Mouse (Mus musculus) gastrocnemius, adult 2 months (tissue): ENCODE results near the gene Gm14406. TPM values are rescaled to one million over a fixed set of nuclear protein-coding genes. Genes with fewer than 3 reads are reported as not detected.
"Not testable (repeated sequence)": the region's sequence is repeated elsewhere in the genome, so short reads cannot be mapped to it uniquely, and the experiment has no call there.

Source experiments
- DNase-seq: peaks from one replicate; pipeline ENCODE4 v3.0.0; 2022
- H3K27ac ChIP-seq: fragments of 200-600 bp; 2 replicates; pipeline ENCODE4 v1.8.1; 2022; ENCODE audit warnings: mild to moderate bottlenecking
- H3K4me3 ChIP-seq: fragments of 200-600 bp; 2 replicates; pipeline ENCODE4 v1.8.1; 2022; ENCODE audit warnings: mild to moderate bottlenecking, moderate library complexity
- CTCF ChIP-seq: fragments of 200-600 bp; IDR thresholded peaks from 2 replicates; pipeline ENCODE4 v1.8.1; 2022; ENCODE audit warnings: antibody characterized with exemption, mild to moderate bottlenecking, moderate library complexity
- intact Hi-C: fragments of 180-260 bp; cut with DNase I; formaldehyde crosslinking; loops from one replicate; pipeline ENCODE4 v1.15.1; 2025
- long read RNA-seq, 2 experiments: library from polyadenylated mRNA; stranded (forward); transcript quantifications; one replicate each; pipeline ENCODE4 v2.0.0; 2021
- total RNA-seq, 2 experiments: library from RNA; stranded (reverse); gene quantifications; 2 replicates each; pipeline ENCODE4 v1.2.3; 2021

The Gm14406 gene
- under 1 TPM in 1 of 2 experiments, not detected in 1; 0.20 TPM for total RNA-seq
- long read RNA-seq, experiment 1 = 0 reads
- long read RNA-seq, experiment 2 = 0 reads

- H3K27ac ChIP-seq, DNase-seq, intact Hi-C loops, H3K4me3 ChIP-seq: not testable (repeated sequence)
Measured at GRCm38 (mm10) chr2:177577998-177578397, at the start of gene Gm14406. Gene Gm14406, minus strand, starts transcription at chr2:177578210.

GRCm38 (mm10) chr2:177575141-177575540, 2.9 kb downstream of the Gm14406 start:
- H3K4me3 ChIP-seq, H3K27ac ChIP-seq, intact Hi-C loops: not testable (repeated sequence)
- peak; percentile 15 for DNase-seq

- intact Hi-C loops, H3K27ac ChIP-seq, DNase-seq, H3K4me3 ChIP-seq: not testable (repeated sequence)
Measured at GRCm38 (mm10) chr2:177559365-177559764, 18.6 kb downstream of the Gm14406 start.

GRCm38 (mm10) chr2:177555261-177555660, 22.7 kb downstream of the Gm14406 start:
- DNase-seq, H3K4me3 ChIP-seq, intact Hi-C loops, H3K27ac ChIP-seq: not testable (repeated sequence)

GRCm38 (mm10) chr2:177537717-177538116, 40.3 kb downstream of the Gm14406 start:
- not testable (repeated sequence) for H3K27ac ChIP-seq, DNase-seq, H3K4me3 ChIP-seq
- intact Hi-C loops = loop anchor here (5.0 kb wide), 1 partner anchor 310 kb away; no protein-coding TSS in a partner anchor

- H3K4me3 ChIP-seq, H3K27ac ChIP-seq: not testable (repeated sequence)
- peak; percentile 15 for DNase-seq
- intact Hi-C loops = loop anchor here (5.0 kb wide), 1 partner anchor 310 kb away; no protein-coding TSS in a partner anchor
Measured at GRCm38 (mm10) chr2:177537141-177537540, 40.9 kb downstream of the Gm14406 start.

GRCm38 (mm10) chr2:177535876-177536275, 42.1 kb downstream of the Gm14406 start:
- Histone ChIP-seq H3K27ac (no peak overlapping the region), H3K4me3 (no peak overlapping the region)
- intact Hi-C loops = loop anchor here (5.0 kb wide), 1 partner anchor 309 kb away; no protein-coding TSS in a partner anchor
- no peak for TF ChIP-seq CTCF
- peak; percentile 16 for DNase-seq

GRCm38 (mm10) chr2:177524171-177524570, 53.8 kb downstream of the Gm14406 start:
- H3K4me3 ChIP-seq, H3K27ac ChIP-seq, intact Hi-C loops, DNase-seq: not testable (repeated sequence)

- DNase-seq, H3K27ac ChIP-seq, H3K4me3 ChIP-seq, intact Hi-C loops: not testable (repeated sequence)
Measured at GRCm38 (mm10) chr2:177523674-177524073, 54.3 kb downstream of the Gm14406 start.

GRCm38 (mm10) chr2:177523061-177523460, 54.9 kb downstream of the Gm14406 start:
- DNase-seq = peak; percentile 29
- intact Hi-C loops = no loop called here
- TF ChIP-seq CTCF = no peak
- Histone ChIP-seq H3K27ac (no peak overlapping the region), H3K4me3 (no peak overlapping the region)

- no peak overlapping the region for H3K4me3 ChIP-seq
- intact Hi-C loops = no loop called here
- H3K27ac ChIP-seq = no peak overlapping the region
- no peak for DNase-seq
- TF ChIP-seq CTCF = no peak
Measured at GRCm38 (mm10) chr2:177520035-177520434, 58.0 kb downstream of the Gm14406 start.

Other genes starting within 250 kb of the Gm14406 start
- 10 to 100 TPM; 12.6 TPM for gene Gm14418, start 179.9 kb downstream of the Gm14406 start, total RNA-seq
- gene Zfp970, start 113.5 kb downstream of the Gm14406 start, total RNA-seq = 10 to 100 TPM; 44.8 to 49.3 TPM
- gene Gm14403, start 80.0 kb downstream of the Gm14406 start, total RNA-seq = 10 to 100 TPM; 27.6 to 42.9 TPM
- 10 to 100 TPM; 28.9 to 31.3 TPM for gene Gm14322, start 181.1 kb upstream of the Gm14406 start, total RNA-seq